Mouse (Mus musculus) liver, embryonic 11.5 days (tissue): ENCODE data around the gene Rbpj. TPM values are rescaled to one million over a fixed set of nuclear protein-coding genes. Genes with fewer than 3 reads are reported as not detected.

Source experiments
- ATAC-seq: fragments of 200-750 bp; cut with Nextera tagmentation; replicated peaks from 2 replicates; pipeline ENCODE4 v1.8.0; 2017; ENCODE audit warnings: moderate number of reproducible peaks, mild to moderate bottlenecking, moderate TSS enrichment, moderate library complexity; ENCODE audit not compliant: low FRiP score
- DNase-seq: peaks from one replicate; pipeline ENCODE4 v3.0.0-alpha.2; 2017; ENCODE audit warnings: low spot score
- H3K27ac ChIP-seq: fragments of 300-500 bp; sonication (generic); 2 replicates; pipeline ENCODE4 v1.5.1; 2014; ENCODE audit warnings: mild to moderate bottlenecking, low read depth, low read length, control low read depth
- H3K27me3 ChIP-seq: fragments of 300-500 bp; sonication (generic); replicated peaks from 2 replicates; pipeline ENCODE4 v1.6.1; 2014; ENCODE audit warnings: low read length, mixed read lengths; ENCODE audit not compliant: control insufficient read depth, insufficient read depth
- H3K36me3 ChIP-seq: fragments of 300-500 bp; sonication (generic); 2 replicates; pipeline ENCODE4 v1.6.1; 2014; ENCODE audit warnings: mild to moderate bottlenecking, low read length, moderate library complexity, mixed read lengths; ENCODE audit not compliant: control insufficient read depth, insufficient read depth
- H3K4me1 ChIP-seq: fragments of 300-500 bp; sonication (generic); replicated peaks from 2 replicates; pipeline ENCODE4 v1.6.1; 2014; ENCODE audit warnings: low read length, mixed read lengths; ENCODE audit not compliant: control insufficient read depth, insufficient read depth
- H3K4me2 ChIP-seq: fragments of 300-500 bp; sonication (generic); 2 replicates; pipeline ENCODE4 v1.6.1; 2014; ENCODE audit warnings: mild to moderate bottlenecking, control low read depth, moderate library complexity
- H3K4me3 ChIP-seq: fragments of 300-500 bp; sonication (generic); 2 replicates; pipeline ENCODE4 v1.5.1; 2014; ENCODE audit warnings: low read depth, low read length, control low read depth
- H3K9ac ChIP-seq: fragments of 300-500 bp; sonication (generic); 2 replicates; pipeline ENCODE4 v1.6.1; 2014; ENCODE audit warnings: low read depth, low read length, control low read depth
- H3K9me3 ChIP-seq: fragments of 300-500 bp; sonication (generic); 2 replicates; pipeline ENCODE4 v1.6.1; 2016; ENCODE audit warnings: low read length, inconsistent platforms, mixed read lengths; ENCODE audit not compliant: control insufficient read depth
- WGBS: fragments of 180-500 bp; shearing (Covaris S2); extraction: QIAGEN DNeasy Blood & Tissue Kit; methylation state at CpG from one replicate; pipeline ENCODE4 v1.1.7; 2014; 5-methylcytosine and 5-hydroxymethylcytosine counted together
- polyA plus RNA-seq: library from polyadenylated mRNA; unstranded; fragments of >200 nt; fragmentation: Nextera tagmentation; extraction: Ambion mirVana; gene quantifications from 2 replicates; pipeline ENCODE4 v1.2.1, GENCODE M21; 2014

Gene Rbpj
- polyA plus RNA-seq, 1 experiment from 2014 or later = 21.6 TPM

GRCm38 (mm10) chr5:53577272-53577889, 111.4 kb downstream of the Rbpj start:
- H3K9me3 ChIP-seq = no peaks in the 10 kb centered on the region
- H3K9ac ChIP-seq = no peak overlapping the region
- ATAC-seq (no peak), DNase-seq (no peak)
- H3K4me1 ChIP-seq = no peaks in the 10 kb centered on the region
- WGBS = 84% methylated on average over 10 of the region's 10 CpGs
- no peak overlapping the region for H3K4me3 ChIP-seq
- H3K27ac ChIP-seq = no peak overlapping the region
- H3K36me3 ChIP-seq = no peaks in the 10 kb centered on the region
- no peaks in the 10 kb centered on the region for H3K27me3 ChIP-seq
- H3K4me2 ChIP-seq = no peak overlapping the region

- 87% methylated on average over 9 of the region's 9 CpGs for WGBS
These were observed 118.3 kb downstream of the Rbpj start for GRCm38 (mm10) chr5:53584069-53584767.

GRCm38 (mm10) chr5:53588421-53589171, 122.6 kb downstream of the Rbpj start:
- DNase-seq (no peak), ATAC-seq (no peak; the same call in 1 of the 2 replicates)
- H3K9ac ChIP-seq = peak overlapping the region; percentile 88
- peak overlapping the region; percentile 75 for H3K27ac ChIP-seq
- WGBS = 2% methylated on average over 34 of the region's 34 CpGs
- H3K27me3 ChIP-seq = no peaks in the 10 kb centered on the region
- H3K4me3 ChIP-seq = peak overlapping the region; percentile 89
- H3K36me3 ChIP-seq = no peaks in the 10 kb centered on the region
- no peaks in the 10 kb centered on the region for H3K9me3 ChIP-seq
- H3K4me2 ChIP-seq = peak overlapping the region; percentile 91
- peaks cover 4% of the 10 kb centered on the region for H3K4me1 ChIP-seq

More at GRCm38 (mm10) chr5:53584069-53584767, 118.3 kb downstream of the Rbpj start:
- DNase-seq = no peak
- no peak overlapping the region for H3K27ac ChIP-seq
- no peaks in the 10 kb centered on the region for H3K36me3 ChIP-seq
- no peak overlapping the region for H3K4me3 ChIP-seq
- no peak overlapping the region for H3K4me2 ChIP-seq
- no peaks in the 10 kb centered on the region for H3K27me3 ChIP-seq
- H3K4me1 ChIP-seq = no peaks in the 10 kb centered on the region
- no peaks in the 10 kb centered on the region for H3K9me3 ChIP-seq
- H3K9ac ChIP-seq = no peak overlapping the region
- no peak for ATAC-seq

- peak; percentile 95 for DNase-seq
- no peaks in the 10 kb centered on the region for H3K9me3 ChIP-seq
- peaks cover 7% of the 10 kb centered on the region for H3K4me1 ChIP-seq
- under 1% methylated on average over 65 of the region's 72 CpGs for WGBS
- no peaks in the 10 kb centered on the region for H3K36me3 ChIP-seq
- peak overlapping the region; percentile 88 for H3K9ac ChIP-seq
- peak overlapping the region; percentile 91 for H3K4me2 ChIP-seq
- no peaks in the 10 kb centered on the region for H3K27me3 ChIP-seq
- H3K27ac ChIP-seq = peak overlapping the region; percentile 92
- H3K4me3 ChIP-seq = peak overlapping the region; percentile 89
- ATAC-seq = peak; percentile 82
These were observed 123.4 kb downstream of the Rbpj start for GRCm38 (mm10) chr5:53589172-53589960.

GRCm38 (mm10) chr5:53590179-53590765, 124.3 kb downstream of the Rbpj start:
- ATAC-seq (peak; percentile 84), DNase-seq (peak; percentile 99)
- Histone ChIP-seq H3K36me3 (no peaks in the 10 kb centered on the region), H3K4me2 (peak overlapping the region; percentile 91), H3K27ac (peak overlapping the region; percentile 92), H3K4me1 (peaks cover 7% of the 10 kb centered on the region), H3K4me3 (peak overlapping the region; percentile 89), H3K9me3 (no peaks in the 10 kb centered on the region), H3K27me3 (no peaks in the 10 kb centered on the region), H3K9ac (peak overlapping the region; percentile 88)
- WGBS = under 1% methylated on average over 56 of the region's 59 CpGs

- no peaks in the 10 kb centered on the region for H3K9me3 ChIP-seq
- peak overlapping the region; percentile 89 for H3K4me3 ChIP-seq
- WGBS = under 1% methylated on average over 55 of the region's 67 CpGs
- H3K4me2 ChIP-seq = peak overlapping the region; percentile 91
- DNase-seq = peak; percentile 56
- no peaks in the 10 kb centered on the region for H3K27me3 ChIP-seq
- ATAC-seq = peak; percentile 1; the same call in 1 of the 2 replicates
- peak overlapping the region; percentile 92 for H3K27ac ChIP-seq
- H3K4me1 ChIP-seq = peaks cover 7% of the 10 kb centered on the region
- peak overlapping the region; percentile 88 for H3K9ac ChIP-seq
- no peaks in the 10 kb centered on the region for H3K36me3 ChIP-seq
These were observed 125.1 kb downstream of the Rbpj start for GRCm38 (mm10) chr5:53590875-53591682.

- DNase-seq (no peak), ATAC-seq (no peak)
- no peaks in the 10 kb centered on the region for H3K9me3 ChIP-seq
- no peak overlapping the region for H3K27ac ChIP-seq
- H3K4me1 ChIP-seq = peaks cover 7% of the 10 kb centered on the region
- peak overlapping the region; percentile 91 for H3K4me2 ChIP-seq
- no peaks in the 10 kb centered on the region for H3K27me3 ChIP-seq
- H3K9ac ChIP-seq = peak overlapping the region; percentile 88
- H3K4me3 ChIP-seq = peak overlapping the region; percentile 89
- no peaks in the 10 kb centered on the region for H3K36me3 ChIP-seq
- WGBS = 3% methylated on average over 8 of the region's 8 CpGs
These were observed 125.7 kb downstream of the Rbpj start for GRCm38 (mm10) chr5:53591683-53592050.
